Mouse (Mus musculus): Measurements from ENCODE around the gene Csf2rb. TPM values are rescaled to one million over a fixed set of nuclear protein-coding genes. Genes with fewer than 3 reads are reported as not detected.

Gene Csf2rb
- total and polyA plus RNA-seq, 3 experiments: 3.2 to 10.1 TPM; not detected in 1

- H3K79me2 ChIP-seq (ENCODE audit: control insufficient read depth, insufficient read depth, low read length, poor library complexity): no peaks in the 10 kb centered on the region
- no peak for DNase-seq (ENCODE audit: low read depth, low spot score)
- peaks cover 7 to 9% of the 10 kb centered on the region in 2 experiments; a peak in 3 of 4 replicates for H3K4me1 ChIP-seq (ENCODE audit: control insufficient read depth in 1 of 2, insufficient read depth in 2 of 2, low read length in 2 of 2)
- peaks cover 0 to 8% of the 10 kb centered on the region in 2 experiments; a peak in 2 of 4 replicates for H3K36me3 ChIP-seq (ENCODE audit: control insufficient read depth in 1 of 2, insufficient read depth in 2 of 2, low read length in 2 of 2)
- no peaks in the 10 kb centered on the region for H3K27me3 ChIP-seq (ENCODE audit: control insufficient read depth in 1 of 2, insufficient read depth in 2 of 2, low read length in 2 of 2)
- H3K9me3 ChIP-seq (replicated peaks; ENCODE audit: insufficient read depth, low read length): no peaks in the 10 kb centered on the region
- no peak overlapping the region for H3K9ac ChIP-seq (ENCODE audit: control insufficient read depth, low read depth, low read length, poor library complexity, severe bottlenecking)
- H3K4me3 ChIP-seq (ENCODE audit: control insufficient read depth in 1 of 2, insufficient read depth in 1 of 2, low read depth in 2 of 2, low read length in 2 of 2): no peak overlapping the region
- no peak overlapping the region for H3K27ac ChIP-seq (ENCODE audit: control insufficient read depth, low read depth, low read length)
- TF ChIP-seq ZNF384 (IDR thresholded peaks at IDR 0.05; ENCODE audit: low read depth, low read length): no peak
- no peak for TF ChIP-seq USF1 (IDR thresholded peaks at IDR 0.05; ENCODE audit: low read depth, low read length)
- TF ChIP-seq ZC3H11A (IDR thresholded peaks at IDR 0.05; ENCODE audit: low read depth, low read length): no peak
- no peak for TF ChIP-seq POLR2A (IDR thresholded peaks at IDR 0.05; ENCODE audit: control insufficient read depth in 1 of 2, insufficient read depth in 1 of 2, low read depth in 1 of 2, low read length in 2 of 2, poor library complexity in 1 of 2)
- no peak for TF ChIP-seq MYB (IDR thresholded peaks at IDR 0.05; ENCODE audit: low read depth, low read length)
- no peak for TF ChIP-seq RCOR1 (IDR thresholded peaks at IDR 0.05; ENCODE audit: low read depth, low read length)
- TF ChIP-seq ETS1 (IDR thresholded peaks at IDR 0.05; ENCODE audit: low read depth, low read length): no peak
- TF ChIP-seq USF2 (IDR thresholded peaks at IDR 0.05; ENCODE audit: borderline replicate concordance in 1 of 2, insufficient read depth in 1 of 2, low read depth in 1 of 2, low read length in 2 of 2): no peak
- TF ChIP-seq UBTF (IDR thresholded peaks at IDR 0.05; ENCODE audit: borderline replicate concordance, insufficient read depth, low read depth, low read length): no peak
- TF ChIP-seq POLR2AphosphoS2 (IDR thresholded peaks at IDR 0.05; ENCODE audit: low read length): no peak
- no peak for TF ChIP-seq CTCF (IDR thresholded peaks at IDR 0.05 in 2 of 3, conservative IDR thresholded peaks at IDR 0.05 in 1 of 3; ENCODE audit: control insufficient read depth in 1 of 3, insufficient read depth in 1 of 3, low read depth in 2 of 3, low read length in 3 of 3, poor library complexity in 1 of 3, severe bottlenecking in 1 of 3)
- TF ChIP-seq EP300 (IDR thresholded peaks at IDR 0.05; ENCODE audit: low read depth in 1 of 2, low read length in 2 of 2): no peak
- no peak for TF ChIP-seq ELF1 (IDR thresholded peaks at IDR 0.05; ENCODE audit: low read depth, low read length)
- no peak for TF ChIP-seq E2F4 (IDR thresholded peaks at IDR 0.05; ENCODE audit: borderline replicate concordance, low read depth, low read length)
Measured at GRCm38 (mm10) chr15:78367811-78368210, 42.3 kb downstream of the Csf2rb start.

GRCm38 (mm10) chr15:78368926-78369346, 43.4 kb downstream of the Csf2rb start:
- Histone ChIP-seq H3K4me1 (ENCODE audit: control insufficient read depth in 1 of 2, insufficient read depth in 2 of 2, low read length in 2 of 2) (peaks cover 8 to 10% of the 10 kb centered on the region in 2 experiments; a peak in 3 of 4 replicates), H3K9me3 (replicated peaks; ENCODE audit: insufficient read depth, low read length) (no peaks in the 10 kb centered on the region), H3K27me3 (ENCODE audit: control insufficient read depth in 1 of 2, insufficient read depth in 2 of 2, low read length in 2 of 2) (no peaks in the 10 kb centered on the region), H3K9ac (ENCODE audit: control insufficient read depth, low read depth, low read length, poor library complexity, severe bottlenecking) (no peak overlapping the region), H3K79me2 (ENCODE audit: control insufficient read depth, insufficient read depth, low read length, poor library complexity) (no peaks in the 10 kb centered on the region), H3K36me3 (ENCODE audit: control insufficient read depth in 1 of 2, insufficient read depth in 2 of 2, low read length in 2 of 2) (peaks cover 0 to 10% of the 10 kb centered on the region in 2 experiments; a peak in 2 of 4 replicates), H3K27ac (ENCODE audit: control insufficient read depth, low read depth, low read length) (no peak overlapping the region), H3K4me3 (ENCODE audit: control insufficient read depth in 1 of 2, insufficient read depth in 1 of 2, low read depth in 2 of 2, low read length in 2 of 2) (peak overlapping the region in 1 of 2 experiments; percentile 4; a peak in 1 of 4 replicates)
- TF ChIP-seq TAL1 (IDR thresholded peaks at IDR 0.05; ENCODE audit: low read length): no peak
- no peak for TF ChIP-seq ELF1 (IDR thresholded peaks at IDR 0.05; ENCODE audit: low read depth, low read length)
- peak; percentile 32; the same call in 1 of the 2 replicates for TF ChIP-seq MAZ (IDR thresholded peaks at IDR 0.05; ENCODE audit: low read depth, low read length)
- TF ChIP-seq ZC3H11A (IDR thresholded peaks at IDR 0.05; ENCODE audit: low read depth, low read length): peak; percentile 74
- peak; percentile 75 to 93 (median 90) for TF ChIP-seq CTCF (IDR thresholded peaks at IDR 0.05 in 2 of 3, conservative IDR thresholded peaks at IDR 0.05 in 1 of 3; ENCODE audit: control insufficient read depth in 1 of 3, insufficient read depth in 1 of 3, low read depth in 2 of 3, low read length in 3 of 3, poor library complexity in 1 of 3, severe bottlenecking in 1 of 3)
- peak; percentile 72 for TF ChIP-seq SMC3 (IDR thresholded peaks at IDR 0.05; ENCODE audit: low read depth, low read length)
- TF ChIP-seq RAD21 (IDR thresholded peaks at IDR 0.05; ENCODE audit: low read depth, low read length): peak; percentile 79
- no peak for TF ChIP-seq E2F4 (IDR thresholded peaks at IDR 0.05; ENCODE audit: borderline replicate concordance, low read depth, low read length)
- TF ChIP-seq TCF12 (IDR thresholded peaks at IDR 0.05; ENCODE audit: low read depth, low read length): no peak
- no peak for TF ChIP-seq NRF1 (IDR thresholded peaks at IDR 0.05; ENCODE audit: insufficient read depth, low read depth, low read length, poor library complexity, severe bottlenecking)
- peak; percentile 54 for DNase-seq (ENCODE audit: low read depth, low spot score)

Measured in MEL (cell line).